In the genomic region with DNA sequence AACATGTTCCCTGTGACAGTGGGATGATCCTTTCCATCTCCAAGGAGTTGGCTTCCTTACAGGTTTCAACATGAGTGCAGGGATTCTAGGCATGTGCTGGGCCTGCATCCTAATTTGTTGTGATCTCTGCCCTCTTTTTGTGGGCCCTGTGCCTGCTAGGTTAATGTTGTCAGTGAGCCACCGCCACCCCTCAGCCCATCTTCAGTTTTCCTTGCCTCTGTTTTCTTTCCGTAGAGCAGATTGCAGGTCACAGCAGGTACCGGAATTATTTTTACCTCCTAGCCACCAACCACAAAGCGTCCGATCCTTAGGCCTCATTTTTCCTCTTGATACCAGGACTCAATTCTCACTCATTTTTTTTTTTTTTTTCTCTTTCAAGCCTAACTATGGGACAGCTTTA, we compare ENCODE assay signal across 5 mouse cellular contexts. TPM values are rescaled to one million over a fixed set of nuclear protein-coding genes. Genes with fewer than 3 reads are reported as not detected.
"Had no signal": no experiment of that assay in that cellular context is flagged by ENCODE, and none has a peak within 500 bp of the region (broad histone marks: within the 10 kb centered on the region; RNA-seq: fewer than 3 reads in every experiment).

No protein-coding gene starts in this region.

- DNase-seq: kidney, postnatal 36 days; lung, adult 2 months; midbrain, embryonic 14.5 days; thymus, postnatal 36 days had no signal

RNA-seq across cellular contexts. Expression of gene Chst5, which starts 41.7 kb away (rescaled TPM):
- total RNA-seq: megakaryocyte progenitor cell, adult 5-6 weeks had no signal
